Mouse (Mus musculus) kidney, postnatal 10 days (tissue): ENCODE measurements around the gene Plcxd2.

Source experiments
- DNase-seq: peaks from one replicate; pipeline ENCODE4 v3.0.0; 2021; ENCODE audit warnings: mixed read lengths

The Plcxd2 gene

GRCm38 (mm10) chr16:46010153-46010905 lies at the start of gene Plcxd2:
Plcxd2 (minus strand) TSS chr16:46010218.
- DNase-seq: peak; percentile 96

GRCm38 (mm10) chr16:46046906-46047305 lies 36.9 kb upstream of the Plcxd2 start:
- DNase-seq: no peak

- DNase-seq: no peak
Measured at GRCm38 (mm10) chr16:46036261-46036660, 26.2 kb upstream of the Plcxd2 start.

- no peak for DNase-seq
Measured at GRCm38 (mm10) chr16:46033896-46034295, 23.9 kb upstream of the Plcxd2 start.

GRCm38 (mm10) chr16:46022958-46023491 lies 13.0 kb upstream of the Plcxd2 start:
- no peak for DNase-seq

GRCm38 (mm10) chr16:46022189-46022928 lies 12.3 kb upstream of the Plcxd2 start:
- peak; percentile 73 for DNase-seq

GRCm38 (mm10) chr16:46021302-46021701 lies 11.3 kb upstream of the Plcxd2 start:
- no peak for DNase-seq

- no peak for DNase-seq
Measured at GRCm38 (mm10) chr16:46020396-46020795, 10.4 kb upstream of the Plcxd2 start.

- DNase-seq: no peak
Measured at GRCm38 (mm10) chr16:46019799-46020198, 9.8 kb upstream of the Plcxd2 start.

GRCm38 (mm10) chr16:46019359-46019758 lies 9.3 kb upstream of the Plcxd2 start:
- no peak for DNase-seq

GRCm38 (mm10) chr16:46011696-46012095 lies 1.7 kb upstream of the Plcxd2 start:
- no peak for DNase-seq

GRCm38 (mm10) chr16:46010906-46011220 lies 845 bp upstream of the Plcxd2 start:
- peak; percentile 61 for DNase-seq

- DNase-seq: peak; percentile 10
Measured at GRCm38 (mm10) chr16:46009717-46010116, 301 bp downstream of the Plcxd2 start.

GRCm38 (mm10) chr16:46008766-46009165 lies 1.3 kb downstream of the Plcxd2 start:
- DNase-seq: no peak

- peak; percentile 13 for DNase-seq
Measured at GRCm38 (mm10) chr16:46008036-46008605, 1.9 kb downstream of the Plcxd2 start.

GRCm38 (mm10) chr16:46006261-46006660 lies 3.8 kb downstream of the Plcxd2 start:
- DNase-seq: no peak

- no peak for DNase-seq
Measured at GRCm38 (mm10) chr16:46001550-46002166, 8.4 kb downstream of the Plcxd2 start.

GRCm38 (mm10) chr16:46000976-46001375 lies 9.0 kb downstream of the Plcxd2 start:
- no peak for DNase-seq

GRCm38 (mm10) chr16:45999374-46000191 lies 10.4 kb downstream of the Plcxd2 start:
- DNase-seq: no peak

- no peak for DNase-seq
Measured at GRCm38 (mm10) chr16:45998231-45998630, 11.8 kb downstream of the Plcxd2 start.

- no peak for DNase-seq
Measured at GRCm38 (mm10) chr16:45990901-45991676, 18.9 kb downstream of the Plcxd2 start.

- no peak for DNase-seq
Measured at GRCm38 (mm10) chr16:45986236-45986635, 23.8 kb downstream of the Plcxd2 start.
